Mouse (Mus musculus) liver, embryonic 16.5 days (tissue): ENCODE results near the gene Adar. TPM values are rescaled to one million over a fixed set of nuclear protein-coding genes. Genes with fewer than 3 reads are reported as not detected.

Source experiments
- ATAC-seq: fragments of 200-750 bp; cut with Nextera tagmentation; 2 replicates; pipeline ENCODE4 v1.8.0; 2017; ENCODE audit warnings: low read depth, mild to moderate bottlenecking, moderate number of reproducible peaks, moderate library complexity
- H3K27ac ChIP-seq: fragments of 300-500 bp; sonication (generic); 2 replicates; pipeline ENCODE4 v1.5.1; 2014; ENCODE audit warnings: mild to moderate bottlenecking, low read length
- H3K27me3 ChIP-seq: fragments of 300-500 bp; sonication (generic); 2 replicates; pipeline ENCODE4 v1.6.1; 2014; ENCODE audit warnings: low read depth, low read length, mixed read lengths; ENCODE audit not compliant: control insufficient read depth, insufficient read depth
- H3K36me3 ChIP-seq: fragments of 300-500 bp; sonication (generic); 2 replicates; pipeline ENCODE4 v1.6.1; 2014; ENCODE audit warnings: mild to moderate bottlenecking; ENCODE audit not compliant: control insufficient read depth, insufficient read depth
- H3K4me1 ChIP-seq: fragments of 300-500 bp; sonication (generic); 2 replicates; pipeline ENCODE4 v1.6.1; 2014; ENCODE audit warnings: low read depth, low read length, mixed read lengths; ENCODE audit not compliant: control insufficient read depth
- H3K4me2 ChIP-seq: fragments of 300-500 bp; sonication (generic); 2 replicates; pipeline ENCODE4 v1.6.1; 2014; ENCODE audit warnings: low read depth, low read length, mixed read lengths
- H3K4me3 ChIP-seq: fragments of 300-500 bp; sonication (generic); 2 replicates; pipeline ENCODE4 v1.5.1; 2014; ENCODE audit warnings: low read depth, mild to moderate bottlenecking, low read length
- H3K9ac ChIP-seq: fragments of 300-500 bp; sonication (generic); 2 replicates; pipeline ENCODE4 v1.6.1; 2014; ENCODE audit warnings: low read depth, low read length
- H3K9me3 ChIP-seq: fragments of 300-500 bp; sonication (generic); replicated peaks from 2 replicates; pipeline ENCODE4 v1.6.1; 2016; ENCODE audit warnings: low read length; ENCODE audit not compliant: control insufficient read depth
- WGBS: fragments of 180-500 bp; shearing (Covaris S2); extraction: QIAGEN DNeasy Blood & Tissue Kit; methylation state at CpG from one replicate; pipeline ENCODE4 v1.1.7; 2014; ENCODE audit not compliant: insufficient replicate concordance; 5-methylcytosine and 5-hydroxymethylcytosine counted together
- polyA plus RNA-seq: library from polyadenylated mRNA; unstranded; fragments of >200 nt; fragmentation: Nextera tagmentation; extraction: Ambion mirVana; gene quantifications from 2 replicates; pipeline ENCODE4 v1.2.1, GENCODE M21; 2015

The Adar gene
- polyA plus RNA-seq, 1 experiment from 2014 or later: 6.9 TPM

DNA sequence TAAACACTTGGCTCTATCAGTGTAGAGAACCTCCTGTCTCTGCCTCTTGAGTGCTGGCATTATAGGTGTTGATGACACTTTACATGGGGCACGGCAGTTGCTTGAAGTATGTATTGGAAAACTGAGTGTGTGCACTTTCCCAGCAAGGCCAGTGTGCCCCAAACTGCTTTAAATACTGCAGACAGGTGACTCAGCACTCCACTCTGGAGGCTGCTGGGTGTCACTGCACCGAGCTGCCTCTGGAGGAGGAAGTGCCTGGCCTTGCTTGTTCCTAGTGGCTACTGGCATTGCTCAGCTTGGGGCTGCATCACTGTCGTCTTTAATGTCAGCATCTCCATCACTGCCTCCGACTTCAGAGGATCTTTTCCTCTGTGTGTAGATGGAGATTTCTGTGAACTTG lies 12.2 kb downstream of the Adar start:
- Histone ChIP-seq H3K27me3 (no peaks in the 10 kb centered on the region), H3K9ac (no peak overlapping the region), H3K4me2 (no peak overlapping the region), H3K4me3 (no peak overlapping the region), H3K4me1 (peaks cover 13% of the 10 kb centered on the region), H3K9me3 (no peaks in the 10 kb centered on the region), H3K27ac (no peak overlapping the region), H3K36me3 (no peaks in the 10 kb centered on the region)
- 8% methylated on average over 4 of the region's 4 CpGs for WGBS
- ATAC-seq: no peak

DNA sequence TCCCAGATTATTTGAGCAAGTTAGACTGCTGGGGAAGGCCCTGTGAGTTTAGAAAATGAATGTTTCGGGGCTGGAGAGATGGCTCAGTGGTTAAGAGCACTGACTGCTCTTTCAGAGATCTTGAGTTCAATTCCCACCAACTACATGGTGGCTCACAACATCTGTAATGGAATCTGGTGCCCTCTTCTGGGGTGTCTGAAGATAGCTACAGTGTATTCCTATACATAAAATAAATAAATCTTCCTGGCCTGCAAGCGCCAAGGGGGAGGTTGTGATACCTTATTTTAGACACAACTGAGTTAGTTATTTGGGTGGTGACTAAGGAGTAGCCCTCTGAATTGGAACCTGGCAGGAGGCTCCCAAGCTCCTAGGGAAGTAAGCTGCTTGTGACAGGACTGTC lies 14.0 kb downstream of the Adar start:
- Histone ChIP-seq H3K36me3 (no peaks in the 10 kb centered on the region), H3K4me2 (no peak overlapping the region), H3K9me3 (no peaks in the 10 kb centered on the region), H3K4me1 (peaks cover 13% of the 10 kb centered on the region), H3K27me3 (no peaks in the 10 kb centered on the region), H3K27ac (no peak overlapping the region), H3K9ac (no peak overlapping the region), H3K4me3 (no peak overlapping the region)
- no peak for ATAC-seq
- 57% methylated on average over 2 of the region's 2 CpGs for WGBS

DNA sequence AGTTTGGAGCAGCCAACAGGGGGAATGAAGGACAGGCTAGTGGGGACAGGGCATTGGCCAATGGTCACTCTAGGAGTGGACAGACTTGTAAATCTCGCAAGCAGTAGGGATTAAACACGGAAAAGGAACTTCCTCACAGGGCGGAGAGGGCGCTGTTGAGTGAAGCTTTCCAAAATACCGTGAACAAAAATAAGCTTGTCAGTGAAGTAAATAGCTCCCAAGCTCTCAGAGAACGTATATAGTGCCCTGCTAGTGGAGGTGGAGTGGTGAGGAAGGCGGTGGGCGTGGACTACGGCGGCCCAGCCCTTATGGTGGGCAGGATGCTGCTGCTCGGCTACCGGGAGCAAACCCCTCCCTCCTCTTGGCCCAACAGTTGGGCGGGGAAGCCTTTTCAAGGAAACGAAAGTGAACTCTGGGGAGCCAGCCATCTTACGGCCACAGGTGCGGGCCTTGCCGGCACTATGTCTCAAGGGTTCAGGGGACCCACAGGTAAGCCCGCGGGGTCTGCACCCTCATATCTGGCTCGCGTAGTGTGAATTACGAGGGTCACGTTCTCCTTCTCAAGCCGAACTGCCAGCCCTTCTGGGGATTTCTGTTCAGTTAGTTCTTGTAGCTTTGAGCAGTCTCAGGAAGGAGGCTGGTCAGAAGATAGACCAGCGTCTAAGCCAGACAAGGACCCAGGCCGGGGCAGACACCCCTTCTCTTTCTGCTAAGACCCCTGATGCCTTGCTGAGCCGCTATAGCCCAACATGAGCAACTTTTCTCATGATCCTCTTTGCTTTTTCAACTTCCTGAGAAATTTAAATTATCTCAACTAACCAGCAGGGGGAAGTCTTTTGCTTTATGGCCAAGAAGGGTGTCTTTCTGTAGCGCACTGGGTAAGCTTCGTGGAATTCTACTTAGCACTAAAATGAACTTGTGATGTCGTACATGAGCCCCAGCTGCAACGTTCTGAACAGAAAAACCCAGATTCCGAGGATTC lies 15.8 kb downstream of the Adar start:
- under 1% methylated on average over 32 of the region's 32 CpGs for WGBS
- ATAC-seq: peak; percentile 99
- Histone ChIP-seq H3K36me3 (no peaks in the 10 kb centered on the region), H3K27ac (peak overlapping the region; percentile 79), H3K9me3 (no peaks in the 10 kb centered on the region), H3K27me3 (no peaks in the 10 kb centered on the region), H3K9ac (peak overlapping the region; percentile 82), H3K4me1 (peaks cover 13% of the 10 kb centered on the region), H3K4me3 (peak overlapping the region; percentile 78), H3K4me2 (peak overlapping the region; percentile 88)

DNA sequence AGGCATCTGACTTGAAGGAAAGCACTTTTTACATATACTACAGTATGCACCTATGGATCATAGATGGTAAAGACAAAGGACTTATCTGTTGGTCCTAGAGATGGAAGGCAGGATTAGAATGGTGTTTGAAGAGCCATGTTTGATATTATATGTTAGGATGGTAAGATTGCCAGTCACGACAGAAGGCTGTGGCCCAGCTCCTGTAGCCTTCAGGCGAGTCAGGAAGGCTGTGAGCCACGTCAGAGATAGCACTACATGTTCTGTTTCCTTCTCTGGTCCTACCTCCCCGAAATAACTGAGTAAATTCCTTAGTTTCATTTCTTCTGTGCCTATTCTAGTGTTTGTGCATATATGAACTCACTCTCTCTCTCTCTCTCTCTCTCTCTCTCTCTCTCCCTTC lies 17.3 kb downstream of the Adar start:
- peak overlapping the region; percentile 78 for H3K4me3 ChIP-seq
- H3K27ac ChIP-seq: no peak overlapping the region
- H3K27me3 ChIP-seq: no peaks in the 10 kb centered on the region
- H3K36me3 ChIP-seq: no peaks in the 10 kb centered on the region
- H3K9me3 ChIP-seq: no peaks in the 10 kb centered on the region
- peak overlapping the region; percentile 88 for H3K4me2 ChIP-seq
- 48% methylated on average over 4 of the region's 4 CpGs for WGBS
- peaks cover 13% of the 10 kb centered on the region for H3K4me1 ChIP-seq
- ATAC-seq: no peak
- no peak overlapping the region for H3K9ac ChIP-seq

DNA sequence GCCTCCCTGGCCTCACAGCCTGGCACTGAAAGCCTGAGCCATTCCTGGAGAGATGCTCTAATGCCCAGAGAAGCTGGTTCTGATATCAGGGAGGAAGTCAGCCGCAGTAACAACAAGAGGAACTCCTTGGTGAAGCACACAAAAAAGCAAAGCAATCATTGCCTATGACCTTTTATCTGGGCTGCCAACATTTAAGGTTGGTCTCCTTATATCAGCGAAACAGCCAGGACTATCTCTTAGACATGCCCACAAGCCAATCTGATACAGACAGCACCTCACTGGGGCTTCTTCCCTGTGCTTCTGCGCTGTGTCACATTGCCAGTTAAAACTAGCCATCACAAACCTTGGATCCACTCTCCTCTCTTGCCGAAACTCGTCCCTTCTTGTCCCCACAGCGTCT lies 23.7 kb downstream of the Adar start:
- 78% methylated on average over 6 of the region's 6 CpGs for WGBS
- H3K27me3 ChIP-seq: no peaks in the 10 kb centered on the region
- H3K9me3 ChIP-seq: no peaks in the 10 kb centered on the region
- H3K4me2 ChIP-seq: no peak overlapping the region
- ATAC-seq: no peak
- no peaks in the 10 kb centered on the region for H3K4me1 ChIP-seq
- H3K36me3 ChIP-seq: peaks cover 20% of the 10 kb centered on the region
- H3K9ac ChIP-seq: no peak overlapping the region
- H3K4me3 ChIP-seq: no peak overlapping the region
- no peak overlapping the region for H3K27ac ChIP-seq

DNA sequence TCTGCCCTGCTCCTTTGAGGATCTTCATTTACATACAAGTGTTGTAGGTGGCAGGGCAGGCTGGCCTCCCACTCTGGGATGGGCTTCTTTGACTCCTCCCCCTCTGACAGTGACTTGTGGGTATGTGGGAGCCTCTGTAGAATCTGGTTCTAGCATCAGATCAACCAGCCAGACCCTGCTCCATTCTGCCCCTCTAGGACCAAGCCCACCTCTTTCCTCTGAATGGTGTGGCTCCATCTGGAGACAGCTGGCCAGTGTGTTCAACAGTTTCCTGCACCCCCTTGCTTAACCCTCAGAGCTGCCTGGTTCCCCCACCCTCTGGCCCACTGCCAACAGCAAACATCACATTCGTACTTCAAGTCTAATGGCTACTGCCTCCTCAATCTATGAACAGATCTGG lies 37.5 kb downstream of the Adar start:
- H3K4me1 ChIP-seq: no peaks in the 10 kb centered on the region
- H3K27ac ChIP-seq: no peak overlapping the region
- no peaks in the 10 kb centered on the region for H3K27me3 ChIP-seq
- 58% methylated on average over 1 of the region's 1 CpGs for WGBS
- H3K4me3 ChIP-seq: no peak overlapping the region
- no peak overlapping the region for H3K9ac ChIP-seq
- peaks cover 7% of the 10 kb centered on the region for H3K36me3 ChIP-seq
- ATAC-seq: no peak
- no peaks in the 10 kb centered on the region for H3K9me3 ChIP-seq
- no peak overlapping the region for H3K4me2 ChIP-seq

DNA sequence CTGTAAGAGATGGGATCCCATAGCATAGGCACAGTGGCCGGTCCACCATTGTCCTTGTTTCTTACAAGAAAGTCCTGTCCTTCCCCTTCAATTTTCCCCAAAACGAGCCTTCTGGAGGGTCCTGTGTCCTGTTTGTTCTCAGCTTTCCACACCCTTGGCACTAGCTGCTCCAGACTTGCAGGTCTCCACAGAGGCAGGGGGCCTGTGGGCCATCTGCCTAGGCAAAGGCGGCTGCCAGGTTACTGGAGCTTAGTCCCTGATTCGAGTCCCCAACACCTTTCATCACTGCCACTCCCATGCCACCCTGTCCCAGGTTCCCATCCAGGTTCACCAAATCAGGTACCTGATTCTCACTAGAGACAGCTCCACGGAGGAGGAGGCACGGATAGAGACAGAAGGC lies 40.5 kb downstream of the Adar start:
- Histone ChIP-seq H3K9ac (no peak overlapping the region), H3K27me3 (no peaks in the 10 kb centered on the region), H3K36me3 (0 out of 2 replicates have a peak, but pooled peaks cover 4% of the 10 kb centered on the region), H3K27ac (no peak overlapping the region), H3K4me1 (no peaks in the 10 kb centered on the region), H3K4me2 (no peak overlapping the region), H3K9me3 (no peaks in the 10 kb centered on the region), H3K4me3 (no peak overlapping the region)
- 49% methylated on average over 6 of the region's 6 CpGs for WGBS
- no peak for ATAC-seq

DNA sequence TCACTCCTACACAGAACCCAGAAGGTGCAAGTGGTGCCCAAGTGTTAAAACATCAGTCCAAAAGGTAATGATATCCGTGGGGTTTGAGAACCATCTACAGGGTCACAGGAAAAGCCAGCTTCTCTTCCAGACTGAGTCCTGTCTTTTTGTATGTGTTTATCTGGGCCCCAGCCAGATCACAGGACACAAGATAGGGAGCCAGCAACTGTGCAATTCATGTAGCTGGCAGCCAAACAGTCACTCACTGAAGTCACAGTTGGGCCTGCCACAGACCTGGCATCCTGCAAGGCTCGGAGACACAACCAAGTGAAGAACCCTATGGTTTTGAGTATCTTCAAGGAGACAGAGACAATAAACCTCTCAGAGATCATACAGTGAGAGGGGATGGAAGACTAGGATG lies 43.0 kb downstream of the Adar start:
- 48% methylated on average over 2 of the region's 2 CpGs for WGBS
- Histone ChIP-seq H3K9me3 (no peaks in the 10 kb centered on the region), H3K27me3 (peaks cover 3% of the 10 kb centered on the region; the same call in 1 of the 2 replicates), H3K4me2 (no peak overlapping the region), H3K4me1 (no peaks in the 10 kb centered on the region), H3K9ac (no peak overlapping the region), H3K27ac (no peak overlapping the region), H3K36me3 (no peaks in the 10 kb centered on the region), H3K4me3 (no peak overlapping the region)
- no peak for ATAC-seq

DNA sequence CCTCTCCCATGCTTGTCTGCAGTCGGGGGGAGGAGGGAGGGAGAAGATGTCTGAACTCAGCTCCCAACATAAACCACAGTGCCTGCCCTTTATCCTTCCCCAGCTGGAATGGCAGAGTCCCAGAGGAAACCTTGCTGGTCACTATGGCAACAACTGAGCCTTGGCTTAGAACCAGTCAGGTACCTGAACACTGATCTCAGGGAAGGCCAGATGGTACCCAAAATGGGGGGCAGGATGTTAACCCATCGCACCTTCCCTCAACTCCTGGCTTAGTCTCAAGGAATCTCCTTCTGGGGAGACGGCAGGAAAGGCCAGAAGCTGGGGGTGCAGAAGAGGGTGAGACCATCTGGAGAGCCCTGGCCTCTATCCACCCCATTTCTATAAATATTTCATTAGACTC lies 45.0 kb downstream of the Adar start:
- Histone ChIP-seq H3K4me2 (no peak overlapping the region), H3K9me3 (no peaks in the 10 kb centered on the region), H3K36me3 (no peaks in the 10 kb centered on the region), H3K27ac (no peak overlapping the region), H3K9ac (no peak overlapping the region), H3K4me3 (no peak overlapping the region), H3K4me1 (peaks cover 2% of the 10 kb centered on the region; the same call in 1 of the 2 replicates), H3K27me3 (peaks cover 22% of the 10 kb centered on the region)
- ATAC-seq: no peak
- WGBS: 61% methylated on average over 3 of the region's 3 CpGs
